Mouse (Mus musculus): ENCODE results near the gene Mipep. TPM values are rescaled to one million over a fixed set of nuclear protein-coding genes. Genes with fewer than 3 reads are reported as not detected.

Mipep gene
- polyA plus RNA-seq, 1 experiment, result 0.76 TPM

DNA sequence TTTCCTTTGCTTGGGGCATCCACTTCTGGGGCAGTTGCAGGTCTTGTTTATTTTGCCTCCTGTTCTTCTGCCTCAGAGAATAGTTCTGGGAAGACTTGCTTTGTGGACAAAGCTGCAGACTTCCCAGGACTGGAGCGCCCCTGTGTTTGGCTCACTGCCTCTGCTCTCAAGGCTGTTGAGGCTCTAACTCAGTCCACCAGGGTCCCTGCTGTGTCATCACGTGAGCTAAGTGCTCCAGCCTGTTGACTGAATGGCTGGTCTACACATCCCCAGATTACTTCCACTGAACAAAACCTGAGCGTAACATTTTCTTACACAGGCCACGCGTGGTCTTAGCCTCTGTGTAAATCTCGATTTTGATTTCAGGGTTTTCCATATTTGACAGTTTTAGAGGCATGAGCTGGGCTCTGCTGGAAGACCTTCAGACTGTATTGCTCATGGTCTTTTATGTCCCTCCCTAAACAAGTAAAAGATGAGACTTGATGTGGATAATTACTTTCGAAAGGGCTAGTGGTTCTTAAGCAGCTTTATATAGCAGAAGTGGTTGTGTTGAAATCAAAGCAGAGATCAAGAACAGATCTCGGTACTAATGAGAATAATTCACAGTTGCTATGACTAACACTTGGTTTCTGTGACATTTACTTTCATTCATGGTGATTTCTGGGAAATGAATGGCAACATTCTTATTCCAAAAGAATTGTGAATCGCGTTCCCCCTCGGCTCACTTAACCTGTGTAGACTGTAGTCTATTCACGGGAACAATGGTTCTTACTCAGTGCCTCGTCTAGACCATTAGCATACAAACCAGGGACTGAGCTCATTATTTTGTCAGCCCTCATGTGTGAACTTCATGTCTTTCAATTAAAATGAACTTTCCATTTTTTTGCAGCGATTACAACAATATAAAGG is 31.2 kb upstream of the Mipep start:
- H3K27me3 ChIP-seq (ENCODE audit: control insufficient read depth), result no peaks in the 10 kb centered on the region
- H3K4me1 ChIP-seq (ENCODE audit: control insufficient read depth), result no peaks in the 10 kb centered on the region
- no peaks in the 10 kb centered on the region for H3K9me3 ChIP-seq (ENCODE audit: control insufficient read depth, low read length)
- H3K36me3 ChIP-seq (ENCODE audit: control insufficient read depth), result peaks cover 90% of the 10 kb centered on the region
- no peak overlapping the region for H3K4me3 ChIP-seq (replicated peaks)
- no peak for TF ChIP-seq TAL1 (IDR thresholded peaks at IDR 0.05; ENCODE audit: low read length)
- TF ChIP-seq GATA1 (IDR thresholded peaks at IDR 0.05; ENCODE audit: low read length), result no peak

- Histone ChIP-seq H3K9me3 (ENCODE audit: control insufficient read depth, low read length) (no peaks in the 10 kb centered on the region), H3K36me3 (ENCODE audit: control insufficient read depth) (peaks cover 93% of the 10 kb centered on the region), H3K4me3 (replicated peaks) (no peak overlapping the region), H3K27me3 (ENCODE audit: control insufficient read depth) (no peaks in the 10 kb centered on the region), H3K4me1 (ENCODE audit: control insufficient read depth) (no peaks in the 10 kb centered on the region)
- TF ChIP-seq GATA1 (IDR thresholded peaks at IDR 0.05; ENCODE audit: low read length) (no peak), TAL1 (IDR thresholded peaks at IDR 0.05; ENCODE audit: low read length) (no peak)
Observed at GRCm38 (mm10) chr14:60753801-60754126, 30.6 kb upstream of the Mipep start.

DNA sequence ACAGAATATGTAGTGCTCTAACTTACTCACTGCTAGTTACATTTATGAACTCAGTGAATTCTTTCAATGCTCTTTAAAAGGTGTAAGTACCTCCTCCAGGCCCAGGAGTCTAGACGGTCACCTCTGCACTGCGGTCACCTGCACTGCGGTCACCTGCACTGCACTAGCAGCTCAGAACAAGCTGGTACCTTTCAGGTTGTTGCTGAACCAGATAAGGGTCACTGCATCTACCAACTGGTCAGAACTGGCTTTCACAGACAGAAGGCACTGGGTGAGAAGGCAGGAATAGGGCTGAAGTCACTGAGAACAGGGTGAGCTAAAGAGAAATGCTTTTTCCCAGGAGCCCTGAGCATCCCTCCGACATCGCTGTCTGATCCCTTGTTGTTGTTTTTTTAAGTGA is 29.7 kb upstream of the Mipep start:
- no peaks in the 10 kb centered on the region for H3K4me1 ChIP-seq (ENCODE audit: control insufficient read depth)
- no peak overlapping the region for H3K4me3 ChIP-seq (replicated peaks)
- H3K9me3 ChIP-seq (ENCODE audit: control insufficient read depth, low read length), result no peaks in the 10 kb centered on the region
- peaks cover 93% of the 10 kb centered on the region for H3K36me3 ChIP-seq (ENCODE audit: control insufficient read depth)
- TF ChIP-seq GATA1 (IDR thresholded peaks at IDR 0.05; ENCODE audit: low read length) (no peak), TAL1 (IDR thresholded peaks at IDR 0.05; ENCODE audit: low read length) (no peak)
- no peaks in the 10 kb centered on the region for H3K27me3 ChIP-seq (ENCODE audit: control insufficient read depth)

DNA sequence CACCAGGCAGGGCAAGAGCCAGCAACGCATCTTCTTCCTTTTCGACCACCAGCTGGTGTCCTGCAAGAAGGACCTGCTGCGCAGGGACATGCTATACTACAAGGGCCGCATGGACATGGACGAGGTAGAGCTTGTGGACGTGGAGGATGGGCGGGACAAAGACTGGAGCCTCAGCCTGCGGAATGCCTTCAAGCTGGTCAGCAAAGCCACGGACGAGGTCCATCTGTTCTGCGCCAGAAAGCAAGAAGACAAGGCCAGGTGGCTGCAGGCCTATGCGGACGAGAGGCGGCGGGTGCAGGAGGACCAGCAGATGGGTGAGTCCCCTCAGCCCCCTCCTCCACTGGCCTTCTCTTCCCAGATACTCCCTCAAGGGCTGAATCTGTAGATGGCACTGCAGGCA is 28.1 kb upstream of the Mipep start:
- TF ChIP-seq TAL1 (IDR thresholded peaks at IDR 0.05; ENCODE audit: low read length), result no peak
- TF ChIP-seq GATA1 (IDR thresholded peaks at IDR 0.05; ENCODE audit: low read length), result no peak
- Histone ChIP-seq H3K9me3 (ENCODE audit: control insufficient read depth, low read length) (no peaks in the 10 kb centered on the region), H3K36me3 (ENCODE audit: control insufficient read depth) (peaks cover 93% of the 10 kb centered on the region), H3K27me3 (ENCODE audit: control insufficient read depth) (no peaks in the 10 kb centered on the region), H3K4me3 (replicated peaks) (no peak overlapping the region), H3K4me1 (ENCODE audit: control insufficient read depth) (no peaks in the 10 kb centered on the region)

DNA sequence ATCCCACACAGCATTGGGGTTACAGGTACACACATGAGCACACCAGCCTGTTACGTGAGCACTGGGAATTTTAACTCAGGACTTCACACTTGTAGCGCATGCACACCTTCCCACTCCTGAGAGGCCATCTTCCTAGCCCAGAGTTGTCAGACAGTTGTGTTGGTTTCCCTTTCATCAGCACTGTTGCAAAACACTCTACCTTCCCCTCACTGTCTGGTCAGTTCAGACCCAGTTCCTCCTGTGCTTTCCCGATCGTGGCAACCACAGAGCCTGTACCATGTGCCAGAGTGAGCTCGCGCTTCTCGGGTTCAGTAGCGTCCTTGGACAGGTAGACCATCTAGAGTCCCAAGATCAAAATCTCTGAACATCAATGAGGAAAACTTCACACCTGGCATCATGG is 27.1 kb upstream of the Mipep start:
- no peaks in the 10 kb centered on the region for H3K9me3 ChIP-seq (ENCODE audit: control insufficient read depth, low read length)
- no peak overlapping the region for H3K4me3 ChIP-seq (replicated peaks)
- H3K36me3 ChIP-seq (ENCODE audit: control insufficient read depth), result peaks cover 95% of the 10 kb centered on the region
- no peaks in the 10 kb centered on the region for H3K27me3 ChIP-seq (ENCODE audit: control insufficient read depth)
- TF ChIP-seq TAL1 (IDR thresholded peaks at IDR 0.05; ENCODE audit: low read length) (no peak), GATA1 (IDR thresholded peaks at IDR 0.05; ENCODE audit: low read length) (no peak)
- H3K4me1 ChIP-seq (ENCODE audit: control insufficient read depth), result no peaks in the 10 kb centered on the region

- Histone ChIP-seq H3K27me3 (ENCODE audit: control insufficient read depth) (no peaks in the 10 kb centered on the region), H3K36me3 (ENCODE audit: control insufficient read depth) (peaks cover 99% of the 10 kb centered on the region)
- no peak for TF ChIP-seq TAL1 (IDR thresholded peaks at IDR 0.05; ENCODE audit: low read length)
- no peak for TF ChIP-seq GATA1 (IDR thresholded peaks at IDR 0.05; ENCODE audit: low read length)
Observed at GRCm38 (mm10) chr14:60757722-60758121, 26.7 kb upstream of the Mipep start.

DNA sequence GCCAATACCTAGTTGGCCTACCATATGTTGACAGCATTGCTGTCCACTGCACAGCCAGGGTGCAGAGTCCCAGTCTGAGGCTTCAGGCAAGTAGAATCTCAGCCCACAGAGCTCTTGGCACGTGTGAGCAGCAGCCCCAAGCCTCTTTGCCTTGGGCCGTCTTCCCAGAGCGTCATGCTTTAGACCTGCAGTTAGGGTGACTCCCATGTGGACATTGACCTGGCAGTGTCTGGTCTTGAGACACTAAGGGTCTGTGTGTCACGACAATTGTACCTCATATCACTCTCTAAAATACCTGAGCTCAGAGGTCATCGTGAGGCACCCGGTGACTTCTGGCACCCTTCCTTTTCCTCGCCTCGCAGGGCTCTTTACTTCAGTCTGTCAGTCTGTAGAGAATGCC is 25.3 kb upstream of the Mipep start:
- peaks cover 91% of the 10 kb centered on the region for H3K36me3 ChIP-seq (ENCODE audit: control insufficient read depth)
- H3K4me1 ChIP-seq (ENCODE audit: control insufficient read depth), result no peaks in the 10 kb centered on the region
- no peaks in the 10 kb centered on the region for H3K27me3 ChIP-seq (ENCODE audit: control insufficient read depth)
- TF ChIP-seq GATA1 (IDR thresholded peaks at IDR 0.05; ENCODE audit: low read length) (no peak), TAL1 (IDR thresholded peaks at IDR 0.05; ENCODE audit: low read length) (no peak)
- no peaks in the 10 kb centered on the region for H3K9me3 ChIP-seq (ENCODE audit: control insufficient read depth, low read length)
- H3K4me3 ChIP-seq (replicated peaks), result no peak overlapping the region

More at GRCm38 (mm10) chr14:60757722-60758121, 26.7 kb upstream of the Mipep start:
- Histone ChIP-seq H3K4me1 (ENCODE audit: control insufficient read depth) (no peaks in the 10 kb centered on the region), H3K9me3 (ENCODE audit: control insufficient read depth, low read length) (no peaks in the 10 kb centered on the region), H3K4me3 (replicated peaks) (no peak overlapping the region)

DNA sequence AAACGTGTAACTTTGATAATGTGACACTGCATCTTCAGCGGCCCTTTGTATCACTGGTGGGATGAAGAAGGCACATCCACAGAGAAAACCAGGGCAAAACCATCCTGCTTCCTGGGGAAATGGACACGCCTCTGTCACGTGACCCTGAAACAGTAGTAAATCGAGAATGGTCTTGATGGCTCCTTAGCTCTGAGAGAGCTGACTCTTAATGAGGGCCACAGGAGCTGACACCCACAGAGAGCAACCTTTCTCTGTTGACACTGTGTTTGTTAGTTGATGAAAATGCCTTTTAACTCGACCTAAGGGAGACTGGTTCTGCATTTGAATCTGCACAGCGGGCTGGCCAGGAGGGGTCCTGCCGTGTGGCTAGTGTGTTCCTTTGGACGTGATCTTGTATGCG is 22.6 kb upstream of the Mipep start:
- no peak for TF ChIP-seq GATA1 (IDR thresholded peaks at IDR 0.05; ENCODE audit: low read length)
- TF ChIP-seq TAL1 (IDR thresholded peaks at IDR 0.05; ENCODE audit: low read length), result no peak
- H3K36me3 ChIP-seq (ENCODE audit: control insufficient read depth), result peaks cover 65% of the 10 kb centered on the region
- H3K4me3 ChIP-seq (replicated peaks), result no peak overlapping the region
- H3K27me3 ChIP-seq (ENCODE audit: control insufficient read depth), result no peaks in the 10 kb centered on the region
- no peaks in the 10 kb centered on the region for H3K9me3 ChIP-seq (ENCODE audit: control insufficient read depth, low read length)
- H3K4me1 ChIP-seq (ENCODE audit: control insufficient read depth), result no peaks in the 10 kb centered on the region

DNA sequence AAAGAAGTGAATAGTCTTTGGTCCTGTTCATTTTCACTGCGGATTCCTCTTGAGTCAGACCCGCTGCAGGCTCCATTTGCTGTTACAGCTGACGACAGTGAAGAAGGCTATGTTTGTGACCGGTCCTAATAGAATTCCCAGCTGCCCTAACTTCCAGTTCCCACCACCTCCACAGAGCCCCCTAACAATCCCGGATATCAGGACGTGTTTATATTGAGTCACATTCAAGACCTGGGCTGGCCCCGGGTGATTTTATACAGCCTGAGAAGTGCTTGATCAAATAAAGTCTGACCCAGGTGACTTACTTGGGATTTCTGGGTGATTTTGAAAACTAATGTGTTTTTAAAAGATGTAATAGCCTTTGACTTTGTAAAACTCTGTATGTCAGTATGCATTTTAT is 21.6 kb upstream of the Mipep start:
- Histone ChIP-seq H3K27me3 (ENCODE audit: control insufficient read depth) (no peaks in the 10 kb centered on the region), H3K4me1 (ENCODE audit: control insufficient read depth) (no peaks in the 10 kb centered on the region), H3K4me3 (replicated peaks) (no peak overlapping the region), H3K36me3 (ENCODE audit: control insufficient read depth) (peaks cover 55% of the 10 kb centered on the region), H3K9me3 (ENCODE audit: control insufficient read depth, low read length) (no peaks in the 10 kb centered on the region)
- TF ChIP-seq TAL1 (IDR thresholded peaks at IDR 0.05; ENCODE audit: low read length) (no peak), GATA1 (IDR thresholded peaks at IDR 0.05; ENCODE audit: low read length) (no peak)
